Mouse (Mus musculus) layer of hippocampus, postnatal 10 days (tissue): Measurements from ENCODE around the gene Zfp385a. TPM values are rescaled to one million over a fixed set of nuclear protein-coding genes. Genes with fewer than 3 reads are reported as not detected.
A peak's percentile ranks its signal among the peaks of the same experiment; 100 is the strongest.

Experiments
- DNase-seq, 2 experiments: peaks; one replicate each; pipeline ENCODE4 v3.0.0; 2021; ENCODE audit warnings: low spot score in 2 of 2
- long read RNA-seq: library from polyadenylated mRNA; stranded (forward); transcript quantifications from one replicate; pipeline ENCODE4 v2.0.0, GENCODE M21; 2023
- total RNA-seq, 2 experiments: library from RNA; stranded (reverse); gene quantifications; 2 replicates each; pipeline ENCODE4 v1.2.3; 2021

Gene Zfp385a
- total RNA-seq, result 10 to 100 TPM; 36.5 to 45.0 TPM
- long read RNA-seq, partial matches to known transcripts, result 2 of 10 reads
- long read RNA-seq, other reads (novel, unspliced or antisense), result 6 of 10 reads

GRCm38 (mm10) chr15:103339961-103340337 is at the start of gene Zfp385a:
Gene Zfp385a, minus strand, starts transcription at chr15:103340093.
- peak; percentile 59 to 76 for DNase-seq

- DNase-seq, result no peak
Measured at GRCm38 (mm10) chr15:103388556-103389145, 48.8 kb upstream of the Zfp385a start.

GRCm38 (mm10) chr15:103383771-103384488 is 44.0 kb upstream of the Zfp385a start:
- no peak for DNase-seq

GRCm38 (mm10) chr15:103382795-103383406 is 43.0 kb upstream of the Zfp385a start:
- DNase-seq, result no peak

GRCm38 (mm10) chr15:103382075-103382474 is 42.2 kb upstream of the Zfp385a start:
- no peak for DNase-seq

- DNase-seq, result no peak
Measured at GRCm38 (mm10) chr15:103378665-103379356, 38.9 kb upstream of the Zfp385a start.

- no peak for DNase-seq
Measured at GRCm38 (mm10) chr15:103377752-103378664, 38.1 kb upstream of the Zfp385a start.

- DNase-seq, result no peak
Measured at GRCm38 (mm10) chr15:103376837-103377269, 37.0 kb upstream of the Zfp385a start.

- DNase-seq, result no peak
Measured at GRCm38 (mm10) chr15:103375112-103375800, 35.4 kb upstream of the Zfp385a start.

- DNase-seq, result no peak
Measured at GRCm38 (mm10) chr15:103372461-103372860, 32.6 kb upstream of the Zfp385a start.

- no peak for DNase-seq
Measured at GRCm38 (mm10) chr15:103371741-103372140, 31.8 kb upstream of the Zfp385a start.

GRCm38 (mm10) chr15:103371208-103371607 is 31.3 kb upstream of the Zfp385a start:
- DNase-seq, result no peak

GRCm38 (mm10) chr15:103370462-103370861 is 30.6 kb upstream of the Zfp385a start:
- no peak for DNase-seq

- DNase-seq, result no peak
Measured at GRCm38 (mm10) chr15:103369123-103369522, 29.2 kb upstream of the Zfp385a start.

- DNase-seq, result no peak
Measured at GRCm38 (mm10) chr15:103368179-103368940, 28.5 kb upstream of the Zfp385a start.

GRCm38 (mm10) chr15:103366376-103367149 is 26.7 kb upstream of the Zfp385a start, which contains the start of gene Itga5:
Gene Itga5, minus strand, starts transcription at chr15:103366763.
- peak in 1 of 2 experiments; percentile 47 for DNase-seq

GRCm38 (mm10) chr15:103365471-103366375 is 25.8 kb upstream of the Zfp385a start:
- no peak for DNase-seq
